Mouse (Mus musculus) midbrain, embryonic 10.5 days (tissue): ENCODE results near the gene Rad54l2. TPM values are rescaled to one million over a fixed set of nuclear protein-coding genes. Genes with fewer than 3 reads are reported as not detected.

Experiments used
- DNase-seq: peaks from one replicate; pipeline ENCODE4 v3.0.0-alpha.2; 2017; ENCODE audit warnings: low spot score
- H3K27ac ChIP-seq: fragments of 300-500 bp; sonication (generic); replicated peaks from 2 replicates; pipeline ENCODE4 v1.5.1; 2016; ENCODE audit warnings: mild to moderate bottlenecking
- H3K27me3 ChIP-seq: fragments of 300-500 bp; sonication (generic); 2 replicates; pipeline ENCODE4 v1.6.1; 2016; ENCODE audit warnings: low read depth, mild to moderate bottlenecking; ENCODE audit not compliant: poor library complexity, severe bottlenecking
- H3K36me3 ChIP-seq: fragments of 300-500 bp; sonication (generic); 2 replicates; pipeline ENCODE4 v1.6.1; 2016; ENCODE audit warnings: mild to moderate bottlenecking, moderate library complexity
- H3K4me1 ChIP-seq: fragments of 300-500 bp; sonication (generic); 2 replicates; pipeline ENCODE4 v1.6.1; 2016
- H3K4me3 ChIP-seq: fragments of 300-500 bp; sonication (generic); 2 replicates; pipeline ENCODE4 v1.5.1; 2016; ENCODE audit warnings: mild to moderate bottlenecking, moderate library complexity
- H3K9me3 ChIP-seq: fragments of 300-500 bp; sonication (generic); replicated peaks from 2 replicates; pipeline ENCODE4 v1.6.1; 2016; ENCODE audit warnings: mild to moderate bottlenecking
- WGBS: fragments of 180-500 bp; shearing (Covaris S2); methylation state at CpG from one replicate; pipeline ENCODE4 v1.1.7; 2016; 5-methylcytosine and 5-hydroxymethylcytosine counted together
- polyA plus RNA-seq: library from polyadenylated mRNA; unstranded; fragments of >200 nt; fragmentation: Nextera tagmentation; extraction: Ambion mirVana; gene quantifications from 2 replicates; pipeline ENCODE4 v1.2.1, GENCODE M21; 2016

Rad54l2 gene
- polyA plus RNA-seq, 1 experiment from 2014 or later, result 9.0 TPM

DNA sequence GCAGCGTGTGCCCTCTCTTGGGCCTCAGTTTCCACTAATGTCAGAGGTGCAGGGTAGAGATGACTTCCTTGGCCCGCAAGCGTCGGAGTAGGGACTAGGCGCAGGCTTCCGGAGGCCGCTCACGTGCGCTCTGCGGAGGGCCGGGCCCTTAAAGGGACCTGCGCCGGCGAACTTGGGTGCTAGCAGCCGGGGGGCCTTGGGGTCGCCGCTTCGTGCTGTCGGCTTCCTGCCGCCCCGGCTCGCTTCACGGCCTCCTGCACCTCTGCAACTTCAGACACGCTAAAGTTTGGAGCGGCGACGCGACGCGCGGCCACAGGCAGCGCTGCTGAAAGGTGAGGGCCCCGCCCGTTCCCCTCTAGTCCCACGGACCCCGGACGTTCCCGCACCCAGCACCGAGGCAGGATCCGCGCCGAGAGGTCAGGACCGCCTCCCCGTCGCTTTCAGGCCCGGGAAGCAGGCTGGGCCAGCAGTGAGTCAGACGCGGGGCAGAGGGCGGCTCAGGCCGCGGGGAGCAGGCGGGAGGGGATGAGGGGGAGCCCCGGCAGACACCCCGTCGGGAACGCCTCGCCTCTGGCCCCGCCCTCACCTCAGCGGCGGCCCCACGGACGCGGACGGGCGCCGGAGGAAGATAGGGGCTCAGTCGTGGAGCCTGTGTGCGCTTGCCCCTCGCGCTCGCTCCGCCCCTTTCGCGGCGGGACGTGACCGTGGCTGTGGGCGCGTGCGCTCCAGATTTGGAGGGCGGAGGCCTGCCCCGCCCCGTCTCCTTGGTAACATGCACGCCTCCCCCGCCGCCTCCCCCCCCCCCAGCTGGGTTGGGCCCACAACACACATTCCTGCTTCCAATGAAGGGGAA is 103.5 kb downstream of the Rad54l2 start, which contains the start of gene Tex264:
Gene Tex264 (minus strand): TSS at position 679 of the 853 bp plus-strand sequence.
- peaks cover 15% of the 10 kb centered on the region; the same call in 1 of the 2 replicates for H3K36me3 ChIP-seq
- WGBS, result under 1% methylated on average over 85 of the region's 86 CpGs
- H3K27me3 ChIP-seq, result peaks cover 6% of the 10 kb centered on the region; the same call in 1 of the 2 replicates
- H3K4me1 ChIP-seq, result peaks cover 36% of the 10 kb centered on the region
- peak; percentile 77 for DNase-seq
- H3K27ac ChIP-seq, result peak within 1 kb of the TSS; percentile 88
- no peaks in the 10 kb centered on the region for H3K9me3 ChIP-seq
- peak within 1 kb of the TSS; percentile 92 for H3K4me3 ChIP-seq

- peaks cover 20% of the 10 kb centered on the region for H3K36me3 ChIP-seq
- peak overlapping the region; percentile 92 for H3K4me3 ChIP-seq
- no peaks in the 10 kb centered on the region for H3K9me3 ChIP-seq
- peaks cover 6% of the 10 kb centered on the region; the same call in 1 of the 2 replicates for H3K27me3 ChIP-seq
- DNase-seq, result peak; percentile 20
- H3K27ac ChIP-seq, result peak overlapping the region; percentile 88
- peaks cover 36% of the 10 kb centered on the region for H3K4me1 ChIP-seq
- 5% methylated on average over 13 of the region's 14 CpGs for WGBS
These were observed 104.1 kb downstream of the Rad54l2 start for GRCm38 (mm10) chr9:106684918-106685248.

- WGBS, result 80% methylated on average over 6 of the region's 6 CpGs
- no peak overlapping the region; the same call in 1 of the 2 replicates for H3K27ac ChIP-seq
- DNase-seq, result no peak
These were observed 104.7 kb downstream of the Rad54l2 start for GRCm38 (mm10) chr9:106684093-106684872.

DNA sequence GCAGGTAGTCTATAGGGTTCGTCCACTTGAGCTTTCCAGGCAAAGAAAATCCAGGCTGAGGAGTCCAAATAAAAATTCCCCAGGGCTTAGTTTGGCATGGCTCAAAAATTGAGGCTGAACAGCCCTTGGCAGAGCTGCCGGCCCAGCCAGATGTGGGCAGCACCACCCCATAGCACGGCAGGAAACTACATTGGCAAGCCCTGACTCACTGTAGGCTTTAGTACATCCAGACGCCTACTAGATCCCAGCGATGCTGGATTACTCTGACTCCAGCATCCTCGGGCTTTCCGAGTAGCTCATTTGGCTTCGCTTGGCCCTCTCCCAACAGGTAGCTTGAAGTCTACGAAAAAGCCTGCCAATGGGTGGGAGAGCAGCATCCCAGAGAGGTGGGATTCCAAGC is 108.0 kb downstream of the Rad54l2 start:
- peaks cover 41% of the 10 kb centered on the region for H3K36me3 ChIP-seq
- no peak overlapping the region for H3K27ac ChIP-seq
- WGBS, result 93% methylated on average over 9 of the region's 9 CpGs
- H3K9me3 ChIP-seq, result no peaks in the 10 kb centered on the region
- H3K27me3 ChIP-seq, result peaks cover 6% of the 10 kb centered on the region; the same call in 1 of the 2 replicates
- H3K4me3 ChIP-seq, result no peak overlapping the region
- no peak for DNase-seq
- peaks cover 20% of the 10 kb centered on the region for H3K4me1 ChIP-seq

More at GRCm38 (mm10) chr9:106684093-106684872, 104.7 kb downstream of the Rad54l2 start:
- Histone ChIP-seq H3K4me1 (peaks cover 36% of the 10 kb centered on the region), H3K9me3 (no peaks in the 10 kb centered on the region), H3K4me3 (peak overlapping the region; percentile 92), H3K27me3 (peaks cover 6% of the 10 kb centered on the region; the same call in 1 of the 2 replicates), H3K36me3 (peaks cover 26% of the 10 kb centered on the region)

GRCm38 (mm10) chr9:106678242-106678641 is 110.8 kb downstream of the Rad54l2 start:
- WGBS, result 75% methylated on average over 4 of the region's 4 CpGs
- Histone ChIP-seq H3K27me3 (no peaks in the 10 kb centered on the region), H3K4me1 (no peaks in the 10 kb centered on the region), H3K4me3 (no peak overlapping the region), H3K27ac (no peak overlapping the region), H3K9me3 (no peaks in the 10 kb centered on the region), H3K36me3 (peaks cover 43% of the 10 kb centered on the region)
- DNase-seq, result no peak

DNA sequence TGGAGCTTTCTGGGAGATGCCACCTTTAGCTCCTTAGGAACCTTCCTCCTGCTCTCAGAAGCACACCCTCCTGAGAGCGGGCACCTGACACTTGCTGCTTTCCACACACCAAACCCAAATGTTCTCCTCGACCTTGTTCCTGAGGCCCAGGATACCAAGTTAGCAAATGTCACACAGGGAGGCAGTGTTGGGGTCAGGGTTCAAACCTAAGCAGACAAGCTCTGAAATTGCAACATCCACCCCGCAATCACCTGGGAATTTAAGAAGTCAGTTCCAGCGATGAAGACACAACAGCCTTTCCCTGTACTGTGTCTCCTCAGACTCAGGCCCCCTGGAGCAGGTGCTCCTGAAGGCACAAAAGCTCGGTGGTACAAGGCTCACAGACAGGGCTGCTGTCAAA is 111.3 kb downstream of the Rad54l2 start:
- no peaks in the 10 kb centered on the region for H3K27me3 ChIP-seq
- H3K36me3 ChIP-seq, result peaks cover 48% of the 10 kb centered on the region
- H3K9me3 ChIP-seq, result no peaks in the 10 kb centered on the region
- no peak overlapping the region for H3K4me3 ChIP-seq
- WGBS, result 82% methylated on average over 5 of the region's 5 CpGs
- no peak overlapping the region for H3K27ac ChIP-seq
- DNase-seq, result no peak
- H3K4me1 ChIP-seq, result no peaks in the 10 kb centered on the region

- no peaks in the 10 kb centered on the region for H3K27me3 ChIP-seq
- no peaks in the 10 kb centered on the region for H3K9me3 ChIP-seq
- H3K27ac ChIP-seq, result no peak overlapping the region
- 78% methylated on average over 4 of the region's 4 CpGs for WGBS
- H3K4me1 ChIP-seq, result no peaks in the 10 kb centered on the region
- no peak for DNase-seq
- H3K36me3 ChIP-seq, result peaks cover 46% of the 10 kb centered on the region
- H3K4me3 ChIP-seq, result no peak overlapping the region
These were observed 112.4 kb downstream of the Rad54l2 start for GRCm38 (mm10) chr9:106676571-106676970.

DNA sequence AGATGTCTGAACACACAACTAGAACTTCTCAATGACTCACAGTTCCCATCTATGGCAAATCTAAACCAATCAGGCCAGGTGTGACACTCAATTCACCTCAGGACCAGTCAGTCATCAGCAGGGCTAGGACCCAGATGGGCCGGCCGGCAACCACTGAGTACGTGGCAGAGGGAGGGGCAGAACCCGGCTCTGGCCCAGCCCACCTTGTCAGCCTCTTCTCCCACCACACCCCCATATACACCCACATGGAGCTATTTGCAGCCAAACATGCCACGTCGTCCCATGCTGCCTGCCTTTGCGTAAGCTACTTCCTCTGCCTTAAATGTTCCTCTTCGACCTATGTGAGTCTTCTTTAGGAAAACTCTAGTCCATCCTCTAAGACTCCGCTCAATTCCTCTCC is 113.0 kb downstream of the Rad54l2 start:
- Histone ChIP-seq H3K27me3 (no peaks in the 10 kb centered on the region), H3K9me3 (no peaks in the 10 kb centered on the region), H3K27ac (no peak overlapping the region), H3K36me3 (peaks cover 47% of the 10 kb centered on the region), H3K4me3 (no peak overlapping the region), H3K4me1 (no peaks in the 10 kb centered on the region)
- WGBS, result 80% methylated on average over 9 of the region's 9 CpGs
- no peak for DNase-seq

DNA sequence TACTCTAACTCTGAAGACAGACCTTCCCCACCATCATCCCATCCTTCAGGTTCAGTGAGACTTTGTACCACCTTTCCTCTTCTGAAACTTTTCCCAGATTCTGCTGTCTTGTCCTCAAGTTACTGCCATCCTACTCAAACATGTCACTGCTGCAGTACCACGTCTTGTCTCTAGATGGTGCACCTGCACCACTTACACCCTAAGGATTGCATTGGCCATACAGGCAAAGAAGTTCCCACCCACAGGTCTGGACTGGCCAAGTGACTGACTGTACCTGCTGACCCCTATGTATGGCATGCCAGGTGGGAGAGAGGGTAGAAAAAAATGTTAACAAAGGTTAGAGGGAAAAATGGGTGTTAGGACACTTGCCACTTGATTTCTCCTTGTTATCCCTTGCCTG is 113.5 kb downstream of the Rad54l2 start:
- peaks cover 46% of the 10 kb centered on the region for H3K36me3 ChIP-seq
- no peaks in the 10 kb centered on the region for H3K9me3 ChIP-seq
- H3K27ac ChIP-seq, result no peak overlapping the region
- H3K27me3 ChIP-seq, result no peaks in the 10 kb centered on the region
- H3K4me3 ChIP-seq, result no peak overlapping the region
- 0% methylated on average over 1 of the region's 1 CpGs for WGBS
- peak; percentile 79 for DNase-seq
- H3K4me1 ChIP-seq, result no peaks in the 10 kb centered on the region

DNA sequence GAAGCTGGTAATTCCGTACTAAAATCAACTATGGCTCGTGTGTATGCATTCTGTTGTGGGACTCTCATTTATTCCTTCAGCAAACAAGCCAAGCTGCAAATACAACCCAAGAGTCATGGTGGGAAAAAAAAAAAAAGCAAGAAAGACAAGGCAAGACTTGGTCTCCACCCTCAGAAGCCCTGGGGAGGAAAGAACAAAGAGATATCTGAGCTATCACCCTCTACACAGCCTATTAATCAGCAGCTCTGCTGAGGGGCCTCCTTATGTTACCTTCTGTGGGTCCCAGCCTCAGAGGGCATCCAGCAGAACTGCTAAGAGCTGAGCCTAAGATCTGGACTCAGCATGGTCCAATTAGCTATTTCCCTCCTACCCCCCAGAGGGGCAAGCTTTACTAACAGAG is 115.1 kb downstream of the Rad54l2 start:
- no peaks in the 10 kb centered on the region for H3K4me1 ChIP-seq
- no peak overlapping the region for H3K27ac ChIP-seq
- no peak for DNase-seq
- H3K27me3 ChIP-seq, result no peaks in the 10 kb centered on the region
- no peaks in the 10 kb centered on the region for H3K9me3 ChIP-seq
- WGBS, result 81% methylated on average over 2 of the region's 2 CpGs
- no peak overlapping the region for H3K4me3 ChIP-seq
- peaks cover 36% of the 10 kb centered on the region for H3K36me3 ChIP-seq

- 78% methylated on average over 6 of the region's 6 CpGs for WGBS
- Histone ChIP-seq H3K36me3 (peaks cover 48% of the 10 kb centered on the region), H3K4me3 (no peak overlapping the region), H3K4me1 (peaks cover 35% of the 10 kb centered on the region), H3K27me3 (no peaks in the 10 kb centered on the region), H3K27ac (peak overlapping the region; percentile 38; the same call in 1 of the 2 replicates), H3K9me3 (no peaks in the 10 kb centered on the region)
- DNase-seq, result no peak
These were observed 124.1 kb downstream of the Rad54l2 start for GRCm38 (mm10) chr9:106664856-106665255.

- 48% methylated on average over 4 of the region's 4 CpGs for WGBS
- Histone ChIP-seq H3K9me3 (no peaks in the 10 kb centered on the region), H3K27me3 (no peaks in the 10 kb centered on the region), H3K27ac (peak overlapping the region; percentile 38; the same call in 1 of the 2 replicates), H3K4me3 (no peak overlapping the region), H3K4me1 (peaks cover 39% of the 10 kb centered on the region), H3K36me3 (peaks cover 46% of the 10 kb centered on the region)
- DNase-seq, result no peak
These were observed 124.6 kb downstream of the Rad54l2 start for GRCm38 (mm10) chr9:106664433-106664832.
